Mouse (Mus musculus): ENCODE results near the gene Dlgap4.

GRCm38 (mm10) chr2:156741265-156741664 is 127.8 kb downstream of the Dlgap4 start:
- TF ChIP-seq CTCF (IDR thresholded peaks at IDR 0.05; ENCODE audit: control insufficient read depth, insufficient read depth, insufficient replicate concordance, low read depth, low read length) (no peak), POLR2A (IDR thresholded peaks at IDR 0.05; ENCODE audit: control insufficient read depth, low read depth, low read length) (no peak)

Measured in testis, adult 2 months (tissue).